Mouse (Mus musculus) T-helper 2 cell (primary cell): ENCODE results near the gene Gm38392.

Source experiments
- in situ Hi-C: fragments of 300-600 bp; cut with MboI, MseI; formaldehyde crosslinking; loops from one replicate; pipeline ENCODE4 v1.15.1; 2025; ENCODE audit warnings: high pct_unique_total_duplicates

The Gm38392 gene

DNA sequence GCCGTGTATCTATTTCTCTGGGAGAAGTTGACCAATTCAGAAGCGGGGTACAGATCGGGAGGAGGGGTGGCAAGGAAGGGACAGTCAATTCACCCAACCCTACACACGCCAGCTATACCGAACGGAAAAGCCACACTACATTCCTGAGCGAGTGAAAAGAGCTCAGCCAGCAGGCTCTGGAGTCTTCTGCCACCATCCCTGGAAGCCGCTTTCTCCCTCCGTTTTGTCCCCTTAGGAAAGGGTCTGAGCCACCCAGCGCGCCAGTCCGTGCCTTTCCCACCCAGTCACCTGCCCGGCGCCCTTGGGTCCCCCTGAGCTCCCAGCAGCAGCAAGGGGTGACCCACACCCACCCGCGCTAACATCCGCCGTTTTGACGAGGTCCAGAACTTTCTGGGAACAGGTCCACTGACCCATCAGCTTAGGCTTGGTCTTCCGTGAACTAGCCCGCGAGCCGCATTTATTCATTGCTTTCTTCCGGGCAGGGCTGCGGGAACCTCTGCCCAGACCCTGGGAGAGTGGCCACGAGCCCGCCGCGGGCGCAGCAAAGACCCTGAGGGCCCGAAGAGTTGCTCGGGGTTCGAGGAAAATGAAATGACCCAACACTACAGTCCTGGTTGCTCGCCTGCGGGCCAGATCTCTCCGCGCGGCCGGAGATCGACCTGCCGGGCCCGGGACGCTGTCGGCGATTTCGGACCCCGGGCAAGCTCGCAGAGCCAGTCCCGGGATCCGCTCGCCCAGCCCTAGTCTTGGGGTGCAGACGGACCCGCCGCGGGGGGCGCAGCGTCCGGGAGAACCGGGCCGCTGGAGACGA, 86.6 kb downstream of the Gm38392 start:
- in situ Hi-C loops, result no loop called here

DNA sequence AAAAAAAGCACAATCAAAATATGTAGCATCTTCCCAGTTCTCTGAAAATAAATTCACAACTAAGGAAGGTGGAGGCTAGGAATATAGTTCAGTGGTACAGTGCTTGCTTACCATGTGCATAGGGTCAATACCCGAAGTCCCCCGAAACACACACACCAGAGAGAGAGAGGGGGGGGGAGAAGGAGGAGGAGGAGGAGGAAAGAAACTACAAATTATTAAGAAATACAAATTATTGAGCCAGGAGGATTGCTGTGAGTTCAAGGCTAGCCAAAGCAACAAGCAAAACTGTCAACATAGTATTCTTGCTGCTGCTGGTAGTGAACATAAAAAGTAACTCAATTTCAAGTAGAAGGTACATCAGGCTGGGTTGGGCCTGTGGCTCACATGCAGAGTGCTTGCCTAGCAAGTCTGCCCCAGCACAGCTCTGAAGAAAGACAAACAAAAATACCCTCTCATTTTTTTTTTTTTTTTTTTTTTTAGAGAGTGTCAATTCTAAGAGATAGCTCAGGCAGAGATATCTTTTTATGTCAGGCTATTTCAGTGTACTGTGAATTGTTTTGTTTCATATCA, 87.4 kb downstream of the Gm38392 start:
- in situ Hi-C loops, result no loop called here

GRCm38 (mm10) chr3:88198505-88199020, 88.4 kb downstream of the Gm38392 start:
- in situ Hi-C loops, result no loop called here

DNA sequence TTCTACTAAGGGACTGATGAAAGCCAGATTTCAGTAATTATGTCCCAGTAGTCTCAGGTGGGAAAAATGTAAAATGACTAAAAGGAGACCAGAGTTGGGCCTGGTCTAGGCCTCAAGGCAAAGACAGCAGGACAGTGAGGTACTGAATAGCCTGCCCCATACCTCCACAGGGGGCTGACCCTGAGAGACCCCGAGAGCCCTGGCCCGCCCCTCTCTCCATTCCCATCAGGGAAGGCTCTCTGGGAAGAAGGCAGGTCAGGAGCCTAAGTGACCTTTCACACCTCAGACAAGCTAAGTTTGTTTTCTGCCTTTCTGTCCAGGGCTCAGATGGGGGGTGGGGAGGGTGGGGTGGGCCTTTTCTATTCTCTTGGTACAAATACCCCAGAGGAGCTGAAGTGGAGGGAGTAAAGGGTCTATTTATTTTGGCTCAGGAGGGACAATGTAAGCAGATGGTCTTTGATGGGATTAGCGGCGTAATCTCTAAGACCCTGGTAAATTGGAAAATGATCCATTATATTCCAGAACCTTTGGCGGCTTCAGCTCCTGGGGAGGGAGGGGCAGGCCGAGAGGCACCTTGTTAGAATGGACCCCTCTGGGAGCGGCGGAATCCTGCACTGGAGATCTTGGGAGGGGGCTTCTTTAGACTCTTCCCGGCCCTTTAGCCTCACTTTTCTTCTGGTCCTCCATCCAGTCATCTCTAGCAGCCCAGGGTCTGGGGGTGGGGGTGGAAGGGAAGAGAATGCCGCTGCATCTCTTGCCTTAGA, 89.1 kb downstream of the Gm38392 start:
- in situ Hi-C loops, result no loop called here
